ENCODE assay signal across 10 mouse cellular contexts in genomic region chr1:156179875-156180274, GRCm38 (mm10). TPM values are rescaled to one million over a fixed set of nuclear protein-coding genes. Genes with fewer than 3 reads are reported as not detected.
DNase-seq lines count a peak whose midpoint lies in the region; ATAC-seq lines count a peak whose summit lies in the region.
"Had no signal": no experiment of that assay in that cellular context is flagged by ENCODE, and none has a peak within 500 bp of the region (broad histone marks: within the 10 kb centered on the region; RNA-seq: fewer than 3 reads in every experiment).

No protein-coding gene starts in this region.

- no peak overlapping the region for H3K27ac ChIP-seq in kidney, embryonic 14.5 days (ENCODE audit: low read depth, low read length)
- H3K27ac ChIP-seq in midbrain, embryonic 10.5 days (replicated peaks): peak overlapping the region; percentile 63
- H3K27ac ChIP-seq: liver, embryonic 15.5 days had no signal

- no peaks in the 10 kb centered on the region for H3K9me3 ChIP-seq in kidney, embryonic 14.5 days (ENCODE audit: control insufficient read depth, low read length)
- H3K9me3 ChIP-seq in midbrain, embryonic 10.5 days (replicated peaks): no peaks in the 10 kb centered on the region
- H3K9me3 ChIP-seq: liver, embryonic 15.5 days had no signal

- no peak overlapping the region for H3K9ac ChIP-seq in kidney, embryonic 14.5 days (ENCODE audit: low read depth, low read length)
- H3K9ac ChIP-seq: liver, embryonic 15.5 days had no signal

- H3K4me3 ChIP-seq in kidney, embryonic 14.5 days (ENCODE audit: low read length): no peak overlapping the region
- H3K4me3 ChIP-seq in midbrain, embryonic 10.5 days: no peak overlapping the region
- H3K4me3 ChIP-seq: liver, embryonic 15.5 days had no signal

- peaks cover 13% of the 10 kb centered on the region for H3K4me1 ChIP-seq in kidney, embryonic 14.5 days (ENCODE audit: control insufficient read depth, insufficient read depth, low read length)
- H3K4me1 ChIP-seq in midbrain, embryonic 10.5 days: peaks cover 57% of the 10 kb centered on the region

- WGBS in kidney, embryonic 14.5 days: 39% methylated on average over 11 of the region's 11 CpGs
- WGBS in midbrain, embryonic 10.5 days: 31% methylated on average over 11 of the region's 11 CpGs

- no peak overlapping the region for H3K4me2 ChIP-seq in kidney, embryonic 14.5 days (replicated peaks; ENCODE audit: low read depth, low read length)
- H3K4me2 ChIP-seq: liver, embryonic 15.5 days had no signal

- H3K27me3 ChIP-seq in kidney, embryonic 14.5 days (ENCODE audit: control insufficient read depth, insufficient read depth, low read length): peaks cover 7% of the 10 kb centered on the region; the same call in 1 of the 2 replicates
- H3K27me3 ChIP-seq in midbrain, embryonic 10.5 days (ENCODE audit: low read depth, poor library complexity, severe bottlenecking): peaks cover 8% of the 10 kb centered on the region; the same call in 1 of the 2 replicates
- H3K27me3 ChIP-seq: liver, embryonic 15.5 days had no signal

- no peaks in the 10 kb centered on the region for H3K36me3 ChIP-seq in kidney, embryonic 14.5 days (ENCODE audit: control insufficient read depth, insufficient read depth, low read length)
- no peaks in the 10 kb centered on the region for H3K36me3 ChIP-seq in midbrain, embryonic 10.5 days
- H3K36me3 ChIP-seq: liver, embryonic 15.5 days had no signal

- ATAC-seq in kidney, embryonic 14.5 days (ENCODE audit: low FRiP score, low TSS enrichment): no peak
- no peak for ATAC-seq in monocyte, adult 5-6 weeks (replicated peaks; ENCODE audit: insufficient number of reproducible peaks, low FRiP score, low TSS enrichment, poor library complexity, severe bottlenecking)

- DNase-seq in kidney, postnatal 4 days: peak; percentile 37 to 47
- DNase-seq in cerebellum, adult 9-11 months: peak; percentile 39
- DNase-seq in frontal cortex, postnatal 14 days (ENCODE audit: low spot score in 2 of 2): peak; percentile 31
- peak; percentile 62 for DNase-seq in midbrain, embryonic 10.5 days (ENCODE audit: low spot score)
- DNase-seq in spleen, postnatal 10 days (ENCODE audit: low spot score in 2 of 2): no peak
- DNase-seq in adrenal gland, postnatal 36 days: no peak

RNA-seq across cellular contexts. Expression of gene Fam163a, which starts 25.0 kb away (rescaled TPM):
- polyA plus RNA-seq in kidney, embryonic 14.5 days (2014; fragmentation: Nextera tagmentation; extraction: Ambion mirVana): 0.13 and 0.23 TPM in 2 replicates
- 4.5 and 7.2 TPM in 2 replicates for polyA plus RNA-seq in midbrain, embryonic 10.5 days (2016; fragmentation: Nextera tagmentation; extraction: Ambion mirVana)
- not detected in 3 replicates for total RNA-seq in monocyte, adult 5-6 weeks (2017)
- total RNA-seq in adrenal gland, postnatal 36 days (2021): 1 to 10 TPM; 9.3 to 9.6 TPM
- total RNA-seq: MEL had no signal
- polyA plus RNA-seq: liver, embryonic 15.5 days had no signal

Comparison
In these comparisons a context has a peak if more than half of its experiments do, and no peak if none do; other contexts are left out.
1. DNase-seq: peak in kidney, postnatal 4 days (2 of 2), cerebellum, adult 9-11 months (single experiment), frontal cortex, postnatal 14 days (2 of 2) and midbrain, embryonic 10.5 days (single experiment); none in spleen, postnatal 10 days (0 of 2) and adrenal gland, postnatal 36 days (0 of 2).
2. RNA of gene Fam163a, which starts 25.0 kb away (total RNA-seq): 9.3 to 9.6 TPM in adrenal gland, postnatal 36 days; not detected in monocyte, adult 5-6 weeks; every median in the first group is over 10 times any median in the second.